Mouse (Mus musculus) heart, postnatal 0 days (tissue): ENCODE data around the gene Exoc3l2. TPM values are rescaled to one million over a fixed set of nuclear protein-coding genes. Genes with fewer than 3 reads are reported as not detected.
A peak's percentile ranks its signal among the peaks of the same experiment; 100 is the strongest.

Experiments used
- ATAC-seq: fragments of 200-750 bp; cut with Nextera tagmentation; 2 replicates; pipeline ENCODE4 v1.8.0; 2017; ENCODE audit warnings: low read depth, moderate number of reproducible peaks, moderate library complexity; ENCODE audit not compliant: insufficient read depth
- DNase-seq: peaks from one replicate; pipeline ENCODE4 v3.0.0-alpha.2; 2016; ENCODE audit warnings: low spot score
- H3K27ac ChIP-seq: fragments of 300-500 bp; sonication (generic); 2 replicates; pipeline ENCODE4 v1.5.1; 2014; ENCODE audit warnings: low read depth, mild to moderate bottlenecking
- H3K27me3 ChIP-seq: fragments of 300-500 bp; sonication (generic); 2 replicates; pipeline ENCODE4 v1.6.1; 2014; ENCODE audit warnings: low read length, mixed read lengths; ENCODE audit not compliant: control insufficient read depth, insufficient read depth
- H3K36me3 ChIP-seq: fragments of 300-500 bp; sonication (generic); replicated peaks from 2 replicates; pipeline ENCODE4 v1.6.1; 2014; ENCODE audit warnings: low read length, mixed read lengths; ENCODE audit not compliant: control insufficient read depth, insufficient read depth
- H3K4me1 ChIP-seq: fragments of 300-500 bp; sonication (generic); 2 replicates; pipeline ENCODE4 v1.6.1; 2014; ENCODE audit warnings: antibody characterized with exemption; ENCODE audit not compliant: control insufficient read depth, insufficient read depth
- H3K4me2 ChIP-seq: fragments of 300-500 bp; sonication (generic); 2 replicates; pipeline ENCODE4 v1.6.1; 2014; ENCODE audit warnings: low read depth, mild to moderate bottlenecking, low read length, moderate library complexity
- H3K4me3 ChIP-seq: fragments of 300-500 bp; sonication (generic); 2 replicates; pipeline ENCODE4 v1.5.1; 2014; ENCODE audit warnings: low read depth, low read length
- H3K9ac ChIP-seq: fragments of 300-500 bp; sonication (generic); replicated peaks from 2 replicates; pipeline ENCODE4 v1.6.1; 2014; ENCODE audit warnings: low read depth, low read length, mixed read lengths
- H3K9me3 ChIP-seq: fragments of 300-500 bp; sonication (generic); replicated peaks from 2 replicates; pipeline ENCODE4 v1.6.1; 2016; ENCODE audit warnings: low read length; ENCODE audit not compliant: control insufficient read depth
- CTCF ChIP-seq: IDR thresholded peaks from 2 replicates; pipeline ENCODE4 v1.5.1; 2016; ENCODE audit warnings: antibody characterized with exemption, control low read depth, low read depth
- EP300 ChIP-seq: IDR thresholded peaks from 2 replicates; pipeline ENCODE4 v1.6.1; 2016; ENCODE audit warnings: antibody characterized with exemption, low read depth
- WGBS: fragments of 180-500 bp; shearing (Covaris S2); extraction: QIAGEN DNeasy Blood & Tissue Kit; methylation state at CpG from one replicate; pipeline ENCODE4 v1.1.7; 2014; 5-methylcytosine and 5-hydroxymethylcytosine counted together
- polyA plus RNA-seq: library from polyadenylated mRNA; unstranded; fragments of >200 nt; fragmentation: Nextera tagmentation; extraction: Ambion mirVana; gene quantifications from 2 replicates; pipeline ENCODE4 v1.2.1, GENCODE M21; 2015
- total RNA-seq: library from RNA; depleted of rRNA; stranded (reverse); fragments of >200 nt; gene quantifications from 2 replicates; pipeline ENCODE4 v1.2.3, GENCODE M21; 2014; ENCODE audit warnings: low replicate concordance

Exoc3l2 gene
- total and polyA plus RNA-seq, 2 experiments from 2014 or later = 0.49 to 1.9 TPM

DNA sequence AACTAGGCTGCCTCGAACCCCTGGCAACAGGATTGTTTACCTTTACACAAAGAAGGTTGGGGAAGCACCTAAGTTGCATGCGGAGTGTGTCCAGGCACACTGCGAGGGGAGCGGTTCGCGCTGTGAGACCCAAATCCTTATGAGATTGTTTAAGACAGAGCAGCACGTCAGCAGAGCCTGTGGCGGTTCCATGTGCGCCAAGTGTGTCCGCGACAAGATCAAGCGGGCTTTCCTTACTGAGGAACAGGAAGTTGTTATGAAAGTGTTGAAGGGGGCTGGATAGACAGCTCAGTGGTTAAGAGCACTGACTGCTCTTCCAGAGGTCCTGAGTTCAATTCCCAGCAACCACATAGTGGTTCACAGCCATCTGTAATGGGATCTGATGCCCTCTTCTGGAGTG is 5.1 kb downstream of the Exoc3l2 start:
- Histone ChIP-seq H3K9ac (no peak overlapping the region), H3K4me2 (no peak overlapping the region), H3K27me3 (peaks cover 55% of the 10 kb centered on the region), H3K36me3 (no peaks in the 10 kb centered on the region), H3K9me3 (no peaks in the 10 kb centered on the region), H3K27ac (no peak overlapping the region), H3K4me3 (no peak overlapping the region), H3K4me1 (no peaks in the 10 kb centered on the region)
- WGBS = 69% methylated on average over 12 of the region's 12 CpGs
- no peak for TF ChIP-seq CTCF
- no peak for TF ChIP-seq EP300
- ATAC-seq (no peak), DNase-seq (no peak)

DNA sequence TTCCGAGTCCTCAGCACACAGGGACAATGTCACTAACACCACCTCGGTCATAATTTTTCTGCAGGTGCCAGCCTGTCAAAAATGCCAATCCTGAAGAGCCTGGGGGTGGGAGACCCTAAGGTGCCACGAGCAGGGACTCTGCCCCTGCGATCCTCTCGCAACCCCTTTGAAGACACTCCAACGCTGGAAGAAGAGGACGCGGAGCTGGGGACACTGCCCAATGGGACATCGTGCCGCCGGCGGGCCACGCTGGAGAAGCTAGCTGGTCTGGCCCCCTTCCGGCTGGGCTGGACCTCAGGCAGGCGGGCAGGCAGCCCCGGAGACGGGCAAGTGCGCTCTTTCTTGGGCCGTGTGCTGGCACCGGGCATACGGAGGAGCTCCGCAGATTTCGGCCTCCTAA is 6.3 kb downstream of the Exoc3l2 start:
- H3K27me3 ChIP-seq = peaks cover 61% of the 10 kb centered on the region
- H3K27ac ChIP-seq = no peak overlapping the region
- ATAC-seq (no peak), DNase-seq (no peak)
- H3K4me2 ChIP-seq = no peak overlapping the region
- no peak overlapping the region for H3K4me3 ChIP-seq
- H3K36me3 ChIP-seq = no peaks in the 10 kb centered on the region
- TF ChIP-seq CTCF = no peak
- TF ChIP-seq EP300 = no peak
- 31% methylated on average over 23 of the region's 23 CpGs for WGBS
- H3K9ac ChIP-seq = no peak overlapping the region
- no peaks in the 10 kb centered on the region for H3K4me1 ChIP-seq
- no peaks in the 10 kb centered on the region for H3K9me3 ChIP-seq

DNA sequence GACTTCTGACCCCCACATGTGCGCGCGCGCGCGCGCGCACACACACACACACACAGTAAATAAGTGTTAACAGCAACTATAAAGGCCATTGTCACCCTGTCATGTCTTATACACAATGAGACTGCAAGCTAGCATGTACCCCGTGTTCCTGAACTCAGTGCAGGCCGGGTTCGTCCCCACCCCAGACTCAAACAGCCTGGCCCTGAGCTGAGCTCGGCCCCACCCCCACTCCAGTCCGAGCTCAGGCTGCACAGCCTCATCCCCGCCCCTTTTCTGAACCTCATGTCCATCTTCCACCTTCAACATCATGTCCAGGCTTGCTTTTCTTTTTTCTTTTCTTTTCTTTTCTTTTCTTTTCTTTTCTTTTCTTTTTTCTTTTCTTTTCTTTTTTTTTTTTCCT is 7.2 kb downstream of the Exoc3l2 start:
- WGBS = 30% methylated on average over 14 of the region's 14 CpGs
- Histone ChIP-seq H3K27ac (no peak overlapping the region), H3K4me1 (no peaks in the 10 kb centered on the region), H3K9me3 (no peaks in the 10 kb centered on the region), H3K4me2 (no peak overlapping the region), H3K4me3 (no peak overlapping the region), H3K9ac (no peak overlapping the region), H3K36me3 (no peaks in the 10 kb centered on the region), H3K27me3 (peaks cover 63% of the 10 kb centered on the region)
- ATAC-seq (no peak), DNase-seq (no peak)
- no peak for TF ChIP-seq EP300
- no peak for TF ChIP-seq CTCF

DNA sequence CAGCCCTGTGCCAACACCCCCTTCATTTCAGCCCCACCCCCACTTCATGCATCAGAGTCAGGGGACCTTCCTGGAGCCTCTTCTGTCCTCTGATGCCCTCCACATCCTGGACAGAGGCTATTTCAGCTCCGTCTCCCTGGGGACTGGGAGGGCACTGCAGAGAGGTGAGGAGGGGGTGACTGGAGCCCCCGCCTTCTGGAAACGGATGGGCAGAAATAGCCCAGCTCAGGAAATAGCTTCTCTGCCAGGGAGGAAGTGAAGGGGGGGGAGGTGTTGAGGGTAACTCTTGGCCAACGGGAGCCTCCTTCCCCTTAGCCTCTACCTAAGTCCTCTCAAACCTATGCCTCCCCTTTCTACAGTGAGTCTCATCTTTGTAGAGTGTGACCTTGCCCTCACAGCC is 9.3 kb downstream of the Exoc3l2 start:
- Histone ChIP-seq H3K36me3 (no peaks in the 10 kb centered on the region), H3K4me1 (no peaks in the 10 kb centered on the region), H3K4me2 (no peak overlapping the region), H3K27me3 (peaks cover 67% of the 10 kb centered on the region), H3K27ac (no peak overlapping the region), H3K9ac (no peak overlapping the region), H3K9me3 (no peaks in the 10 kb centered on the region), H3K4me3 (no peak overlapping the region)
- TF ChIP-seq EP300 (no peak), CTCF (no peak)
- DNase-seq (no peak), ATAC-seq (no peak)
- 9% methylated on average over 4 of the region's 4 CpGs for WGBS

DNA sequence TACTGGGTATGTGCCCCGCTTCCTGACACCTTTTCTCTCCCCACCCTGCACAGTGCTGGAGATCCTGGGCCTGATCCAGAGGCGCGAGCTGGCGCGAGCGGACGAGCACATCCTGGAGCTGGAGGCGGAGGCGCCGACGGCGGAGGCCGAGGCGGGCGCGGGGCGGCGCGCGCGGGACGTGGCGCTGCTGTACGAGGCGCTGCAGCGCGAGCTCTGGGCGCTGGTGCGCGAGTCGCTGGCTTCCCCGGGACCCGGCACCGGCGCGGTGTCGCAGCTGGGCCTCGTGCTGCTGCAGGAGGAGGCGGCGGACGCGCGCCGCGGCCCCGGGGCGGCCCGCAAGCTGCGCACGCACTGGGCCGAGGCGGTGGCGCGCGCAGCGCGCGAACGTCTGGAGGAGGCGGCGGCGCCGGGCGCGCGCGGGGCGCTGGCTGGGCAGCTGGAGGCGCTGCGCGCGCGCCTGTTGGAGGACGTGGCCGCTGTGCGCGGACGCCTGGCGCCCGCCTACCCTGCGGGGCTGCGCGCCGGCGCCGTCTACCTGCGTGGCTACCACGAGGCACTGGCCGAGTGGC is 10.8 kb downstream of the Exoc3l2 start:
- under 1% methylated on average over 61 of the region's 89 CpGs for WGBS
- Histone ChIP-seq H3K4me1 (no peaks in the 10 kb centered on the region), H3K9ac (peak overlapping the region; percentile 46), H3K27ac (peak overlapping the region; percentile 59), H3K27me3 (peaks cover 65% of the 10 kb centered on the region), H3K36me3 (no peaks in the 10 kb centered on the region), H3K9me3 (no peaks in the 10 kb centered on the region), H3K4me2 (peak overlapping the region; percentile 89), H3K4me3 (peak overlapping the region; percentile 52)
- DNase-seq = peak; percentile 72
- ATAC-seq = peak; percentile 81
- TF ChIP-seq EP300 = no peak
- no peak for TF ChIP-seq CTCF

DNA sequence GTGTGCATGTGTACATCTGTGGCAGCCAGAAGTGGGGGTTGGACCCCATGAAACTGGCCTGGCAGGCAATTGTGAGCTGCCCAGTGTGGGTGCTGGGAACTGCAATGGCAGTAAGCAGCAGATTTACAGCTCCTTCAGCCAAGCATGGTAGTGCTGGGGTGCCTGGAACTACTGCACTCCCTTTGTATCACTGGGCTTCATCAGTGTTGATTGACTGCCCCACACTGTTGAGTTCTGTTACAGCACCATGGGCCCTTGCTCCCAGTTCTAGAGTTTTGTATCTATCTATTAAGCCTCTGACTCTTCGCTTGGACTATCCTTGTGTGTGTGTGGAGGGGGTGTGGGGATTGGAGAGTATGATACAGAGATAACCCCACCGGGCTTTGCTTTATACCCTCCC is 14.0 kb downstream of the Exoc3l2 start:
- ATAC-seq = no peak
- Histone ChIP-seq H3K4me1 (no peaks in the 10 kb centered on the region), H3K4me2 (no peak overlapping the region), H3K27ac (no peak overlapping the region), H3K27me3 (peaks cover 36% of the 10 kb centered on the region), H3K9me3 (no peaks in the 10 kb centered on the region), H3K36me3 (no peaks in the 10 kb centered on the region), H3K9ac (no peak overlapping the region), H3K4me3 (no peak overlapping the region)
- no peak for TF ChIP-seq EP300
- TF ChIP-seq CTCF = no peak
- 58% methylated on average over 2 of the region's 2 CpGs for WGBS
- no peak for DNase-seq
